Mouse (Mus musculus) forebrain, embryonic 14.5 days (tissue): ENCODE measurements around the gene Timm22. TPM values are rescaled to one million over a fixed set of nuclear protein-coding genes. Genes with fewer than 3 reads are reported as not detected.

Experiments used
- ATAC-seq: fragments of 200-750 bp; cut with Nextera tagmentation; 2 replicates; pipeline ENCODE4 v1.8.0; 2017; ENCODE audit warnings: mild to moderate bottlenecking, moderate library complexity
- DNase-seq: peaks from one replicate; pipeline ENCODE4 v3.0.0-alpha.2; 2015; ENCODE audit warnings: low spot score
- H3K27ac ChIP-seq: fragments of 300-500 bp; sonication (generic); 2 replicates; pipeline ENCODE4 v1.5.1; 2014; ENCODE audit warnings: low read depth, mild to moderate bottlenecking, control low read depth, low read length, moderate library complexity
- H3K27me3 ChIP-seq: fragments of 300-500 bp; sonication (generic); replicated peaks from 2 replicates; pipeline ENCODE4 v1.6.1; 2014; ENCODE audit warnings: low read length, control low read depth, mixed read lengths; ENCODE audit not compliant: control insufficient read depth, insufficient read depth
- H3K36me3 ChIP-seq: fragments of 300-500 bp; sonication (generic); 2 replicates; pipeline ENCODE4 v1.6.1; 2014; ENCODE audit warnings: low read length, control low read depth; ENCODE audit not compliant: control insufficient read depth, insufficient read depth
- H3K4me1 ChIP-seq: fragments of 300-500 bp; sonication (generic); 2 replicates; pipeline ENCODE4 v1.6.1; 2014; ENCODE audit warnings: antibody characterized with exemption, low read length, control low read depth; ENCODE audit not compliant: control insufficient read depth, insufficient read depth
- H3K4me2 ChIP-seq: fragments of 300-500 bp; sonication (generic); 2 replicates; pipeline ENCODE4 v1.6.1; 2014; ENCODE audit warnings: mild to moderate bottlenecking, control low read depth, low read length
- H3K4me3 ChIP-seq: fragments of 300-500 bp; sonication (generic); 2 replicates; pipeline ENCODE4 v1.5.1; 2014; ENCODE audit warnings: low read depth, low read length, control low read depth
- H3K9ac ChIP-seq: fragments of 300-500 bp; sonication (generic); 2 replicates; pipeline ENCODE4 v1.6.1; 2014; ENCODE audit warnings: mild to moderate bottlenecking, low read length, control low read depth, moderate library complexity
- H3K9me3 ChIP-seq: fragments of 300-500 bp; sonication (generic); replicated peaks from 2 replicates; pipeline ENCODE4 v1.6.1; 2016; ENCODE audit warnings: low read length, control low read depth, mixed read lengths; ENCODE audit not compliant: control insufficient read depth
- WGBS: fragments of 180-500 bp; shearing (Covaris S2); extraction: QIAGEN DNeasy Blood & Tissue Kit; methylation state at CpG from one replicate; pipeline ENCODE4 v1.1.7; 2014; 5-methylcytosine and 5-hydroxymethylcytosine counted together
- polyA plus RNA-seq: library from polyadenylated mRNA; unstranded; fragments of >200 nt; fragmentation: Nextera tagmentation; extraction: Ambion mirVana; gene quantifications from 2 replicates; pipeline ENCODE4 v1.2.1, GENCODE M21; 2014

Timm22 gene
- polyA plus RNA-seq, 1 experiment from 2014 or later, result 125 TPM

GRCm38 (mm10) chr11:76429966-76430631, 23.3 kb downstream of the Timm22 start:
- Histone ChIP-seq H3K36me3 (peaks cover 25% of the 10 kb centered on the region), H3K9ac (no peak overlapping the region), H3K27ac (0 out of 2 replicates have a peak overlapping the region, but pooled peaks have one; percentile 21), H3K27me3 (no peaks in the 10 kb centered on the region), H3K4me2 (no peak overlapping the region), H3K4me1 (peaks cover 2% of the 10 kb centered on the region), H3K9me3 (no peaks in the 10 kb centered on the region), H3K4me3 (no peak overlapping the region)
- ATAC-seq, result no peak
- 77% methylated on average over 6 of the region's 6 CpGs for WGBS
- DNase-seq, result no peak

- Histone ChIP-seq H3K27ac (no peak overlapping the region), H3K4me1 (peaks cover 10% of the 10 kb centered on the region), H3K4me2 (no peak overlapping the region), H3K27me3 (no peaks in the 10 kb centered on the region), H3K36me3 (peaks cover 31% of the 10 kb centered on the region), H3K9me3 (no peaks in the 10 kb centered on the region), H3K9ac (no peak overlapping the region), H3K4me3 (no peak overlapping the region)
- 88% methylated on average over 5 of the region's 5 CpGs for WGBS
- ATAC-seq (no peak), DNase-seq (no peak)
These were observed 29.3 kb downstream of the Timm22 start for GRCm38 (mm10) chr11:76436009-76436408.

GRCm38 (mm10) chr11:76436864-76437437, 30.2 kb downstream of the Timm22 start:
- Histone ChIP-seq H3K4me1 (peaks cover 11% of the 10 kb centered on the region), H3K4me3 (peak overlapping the region; percentile 16), H3K9me3 (no peaks in the 10 kb centered on the region), H3K36me3 (peaks cover 30% of the 10 kb centered on the region), H3K27me3 (no peaks in the 10 kb centered on the region), H3K4me2 (peak overlapping the region; percentile 43), H3K27ac (0 out of 2 replicates have a peak overlapping the region, but pooled peaks have one; percentile 10), H3K9ac (peak overlapping the region; percentile 45)
- WGBS, result 3% methylated on average over 28 of the region's 28 CpGs
- ATAC-seq, result peak; percentile 50
- DNase-seq, result peak; percentile 37

GRCm38 (mm10) chr11:76439666-76440065, 32.9 kb downstream of the Timm22 start:
- Histone ChIP-seq H3K4me3 (no peak overlapping the region), H3K36me3 (peaks cover 38% of the 10 kb centered on the region), H3K9ac (no peak overlapping the region; the same call in 1 of the 2 replicates), H3K27ac (peak overlapping the region; percentile 48; the same call in 1 of the 2 replicates), H3K4me1 (peaks cover 13% of the 10 kb centered on the region), H3K9me3 (no peaks in the 10 kb centered on the region), H3K27me3 (no peaks in the 10 kb centered on the region), H3K4me2 (no peak overlapping the region)
- ATAC-seq (peak; percentile 27; the same call in 1 of the 2 replicates), DNase-seq (peak; percentile 72)
- 15% methylated on average over 3 of the region's 3 CpGs for WGBS

GRCm38 (mm10) chr11:76445459-76445858, 38.7 kb downstream of the Timm22 start:
- Histone ChIP-seq H3K4me2 (no peak overlapping the region), H3K4me3 (no peak overlapping the region), H3K9ac (no peak overlapping the region), H3K4me1 (peaks cover 24% of the 10 kb centered on the region), H3K27me3 (no peaks in the 10 kb centered on the region), H3K27ac (no peak overlapping the region), H3K36me3 (peaks cover 49% of the 10 kb centered on the region), H3K9me3 (no peaks in the 10 kb centered on the region)
- no peak for ATAC-seq
- no peak for DNase-seq
- 30% methylated on average over 8 of the region's 8 CpGs for WGBS

- WGBS, result 2% methylated on average over 10 of the region's 10 CpGs
- H3K27me3 ChIP-seq, result no peaks in the 10 kb centered on the region
- no peak overlapping the region for H3K9ac ChIP-seq
- no peak overlapping the region for H3K4me2 ChIP-seq
- peaks cover 57% of the 10 kb centered on the region for H3K36me3 ChIP-seq
- H3K4me3 ChIP-seq, result no peak overlapping the region
- no peaks in the 10 kb centered on the region for H3K9me3 ChIP-seq
- ATAC-seq, result no peak
- H3K4me1 ChIP-seq, result peaks cover 31% of the 10 kb centered on the region
- no peak overlapping the region for H3K27ac ChIP-seq
- DNase-seq, result peak; percentile 60
These were observed 39.5 kb downstream of the Timm22 start for GRCm38 (mm10) chr11:76446251-76446650.

- Histone ChIP-seq H3K9me3 (no peaks in the 10 kb centered on the region), H3K4me2 (peak overlapping the region; percentile 35; the same call in 1 of the 2 replicates), H3K27me3 (no peaks in the 10 kb centered on the region), H3K4me1 (peaks cover 29% of the 10 kb centered on the region), H3K9ac (peak overlapping the region; percentile 54), H3K36me3 (peaks cover 69% of the 10 kb centered on the region), H3K27ac (peak overlapping the region; percentile 95), H3K4me3 (no peak overlapping the region)
- DNase-seq (peak; percentile 84), ATAC-seq (peak; percentile 80)
- 28% methylated on average over 15 of the region's 15 CpGs for WGBS
These were observed 42.9 kb downstream of the Timm22 start for GRCm38 (mm10) chr11:76449520-76450201.

GRCm38 (mm10) chr11:76450202-76450561, 43.4 kb downstream of the Timm22 start:
- no peak overlapping the region for H3K4me3 ChIP-seq
- H3K4me1 ChIP-seq, result peaks cover 29% of the 10 kb centered on the region
- peak overlapping the region; percentile 35; the same call in 1 of the 2 replicates for H3K4me2 ChIP-seq
- DNase-seq (peak; percentile 84), ATAC-seq (peak; percentile 87)
- peak overlapping the region; percentile 54 for H3K9ac ChIP-seq
- peak overlapping the region; percentile 95 for H3K27ac ChIP-seq
- H3K27me3 ChIP-seq, result no peaks in the 10 kb centered on the region
- peaks cover 74% of the 10 kb centered on the region for H3K36me3 ChIP-seq
- no peaks in the 10 kb centered on the region for H3K9me3 ChIP-seq
- WGBS, result 3% methylated on average over 3 of the region's 3 CpGs
